Mouse (Mus musculus) limb, embryonic 14.5 days (tissue): ENCODE measurements around the gene Cfap97d1. TPM values are rescaled to one million over a fixed set of nuclear protein-coding genes. Genes with fewer than 3 reads are reported as not detected.

Source experiments
- ATAC-seq: fragments of 200-750 bp; cut with Nextera tagmentation; 2 replicates; pipeline ENCODE4 v1.8.0; 2017; ENCODE audit warnings: low read depth, moderate number of reproducible peaks, moderate TSS enrichment; ENCODE audit not compliant: low FRiP score
- DNase-seq: peaks from one replicate; pipeline ENCODE4 v3.0.0-alpha.2; 2015; ENCODE audit warnings: low spot score
- H3K27ac ChIP-seq: fragments of 300-500 bp; sonication (generic); replicated peaks from 2 replicates; pipeline ENCODE4 v1.5.1; 2014; ENCODE audit warnings: low read depth, mild to moderate bottlenecking, low read length, moderate library complexity, mixed read lengths
- H3K27me3 ChIP-seq: fragments of 300-500 bp; sonication (generic); 2 replicates; pipeline ENCODE4 v1.6.1; 2014; ENCODE audit warnings: low read length, mixed read lengths; ENCODE audit not compliant: control insufficient read depth, insufficient read depth
- H3K36me3 ChIP-seq: fragments of 300-500 bp; sonication (generic); 2 replicates; pipeline ENCODE4 v1.6.1; 2014; ENCODE audit warnings: mild to moderate bottlenecking, low read length, moderate library complexity, mixed read lengths; ENCODE audit not compliant: control insufficient read depth, insufficient read depth
- H3K4me1 ChIP-seq: fragments of 300-500 bp; sonication (generic); 2 replicates; pipeline ENCODE4 v1.6.1; 2014; ENCODE audit warnings: antibody characterized with exemption, low read length, mixed read lengths; ENCODE audit not compliant: control insufficient read depth, insufficient read depth
- H3K4me2 ChIP-seq: fragments of 300-500 bp; sonication (generic); replicated peaks from 2 replicates; pipeline ENCODE4 v1.6.1; 2014; ENCODE audit warnings: low read depth, mild to moderate bottlenecking, low read length, moderate library complexity; ENCODE audit not compliant: severe bottlenecking
- H3K4me3 ChIP-seq: fragments of 300-500 bp; sonication (generic); replicated peaks from 2 replicates; pipeline ENCODE4 v1.5.1; 2014; ENCODE audit warnings: low read length
- H3K9ac ChIP-seq: fragments of 300-500 bp; sonication (generic); 2 replicates; pipeline ENCODE4 v1.6.1; 2014; ENCODE audit warnings: mild to moderate bottlenecking, low read depth, low read length, moderate library complexity; ENCODE audit not compliant: severe bottlenecking
- H3K9me3 ChIP-seq: fragments of 300-500 bp; sonication (generic); 2 replicates; pipeline ENCODE4 v1.6.1; 2016; ENCODE audit warnings: low read length; ENCODE audit not compliant: control insufficient read depth
- POLR2A ChIP-seq: fragments of 200-500 bp; IDR thresholded peaks from 2 replicates; pipeline ENCODE4 v1.8.0; 2012; ENCODE audit warnings: inconsistent platforms, mild to moderate bottlenecking, moderate library complexity, borderline replicate concordance; ENCODE audit not compliant: insufficient read depth, insufficient read length; ENCODE audit errors: extremely low read depth
- WGBS: fragments of 180-500 bp; shearing (Covaris S2); extraction: QIAGEN DNeasy Blood & Tissue Kit; methylation state at CpG from one replicate; pipeline ENCODE4 v1.1.7; 2014; 5-methylcytosine and 5-hydroxymethylcytosine counted together
- polyA plus RNA-seq, 2 experiments: library from polyadenylated mRNA; depleted of rRNA in 1 of 2; stranded (reverse) in 1 of 2; unstranded in 1 of 2; fragments of >200 nt; fragmentation: Nextera tagmentation in 1 of 2; extraction: Ambion mirVana in 1 of 2; gene quantifications; 2 replicates each; pipeline versions ENCODE4 v1.2.1 to v1.2.3; 2012 to 2014

The Cfap97d1 gene
- polyA plus RNA-seq, 2 experiments = not detected

GRCm38 (mm10) chr11:102008372-102008771 lies 24.3 kb downstream of the Cfap97d1 start:
- Histone ChIP-seq H3K36me3 (peaks cover 15% of the 10 kb centered on the region), H3K4me2 (no peak overlapping the region), H3K27ac (no peak overlapping the region), H3K4me3 (no peak overlapping the region), H3K4me1 (no peaks in the 10 kb centered on the region), H3K27me3 (no peaks in the 10 kb centered on the region), H3K9ac (no peak overlapping the region), H3K9me3 (no peaks in the 10 kb centered on the region)
- 87% methylated on average over 8 of the region's 8 CpGs for WGBS
- TF ChIP-seq POLR2A = no peak
- DNase-seq (no peak), ATAC-seq (no peak)

GRCm38 (mm10) chr11:102008954-102009637 lies 25.0 kb downstream of the Cfap97d1 start:
- Histone ChIP-seq H3K4me1 (no peaks in the 10 kb centered on the region), H3K27me3 (no peaks in the 10 kb centered on the region), H3K36me3 (peaks cover 15% of the 10 kb centered on the region), H3K9ac (no peak overlapping the region), H3K27ac (no peak overlapping the region), H3K4me3 (no peak overlapping the region), H3K4me2 (no peak overlapping the region), H3K9me3 (no peaks in the 10 kb centered on the region)
- ATAC-seq (no peak), DNase-seq (no peak)
- no peak for TF ChIP-seq POLR2A
- WGBS = 78% methylated on average over 15 of the region's 15 CpGs

GRCm38 (mm10) chr11:102010140-102010539 lies 26.1 kb downstream of the Cfap97d1 start:
- TF ChIP-seq POLR2A = no peak
- peak; percentile 34; the same call in 1 of the 2 replicates for ATAC-seq
- no peak for DNase-seq
- 24% methylated on average over 13 of the region's 13 CpGs for WGBS
- no peaks in the 10 kb centered on the region for H3K9me3 ChIP-seq
- H3K4me2 ChIP-seq = no peak overlapping the region
- H3K4me3 ChIP-seq = no peak overlapping the region
- H3K36me3 ChIP-seq = peaks cover 16% of the 10 kb centered on the region
- H3K4me1 ChIP-seq = no peaks in the 10 kb centered on the region
- 0 out of 2 replicates have a peak overlapping the region, but pooled peaks have one; percentile 0 for H3K9ac ChIP-seq
- H3K27ac ChIP-seq = no peak overlapping the region
- no peaks in the 10 kb centered on the region for H3K27me3 ChIP-seq

GRCm38 (mm10) chr11:102011510-102011909 lies 27.4 kb downstream of the Cfap97d1 start:
- Histone ChIP-seq H3K9ac (no peak overlapping the region), H3K27ac (no peak overlapping the region), H3K4me1 (no peaks in the 10 kb centered on the region), H3K36me3 (peaks cover 16% of the 10 kb centered on the region), H3K4me2 (no peak overlapping the region), H3K27me3 (no peaks in the 10 kb centered on the region), H3K9me3 (no peaks in the 10 kb centered on the region), H3K4me3 (no peak overlapping the region)
- TF ChIP-seq POLR2A = no peak
- ATAC-seq (no peak), DNase-seq (no peak)
- 76% methylated on average over 8 of the region's 8 CpGs for WGBS

- Histone ChIP-seq H3K4me1 (no peaks in the 10 kb centered on the region), H3K27me3 (no peaks in the 10 kb centered on the region), H3K27ac (no peak overlapping the region), H3K9me3 (no peaks in the 10 kb centered on the region), H3K4me2 (no peak overlapping the region), H3K36me3 (peaks cover 16% of the 10 kb centered on the region), H3K4me3 (no peak overlapping the region), H3K9ac (no peak overlapping the region)
- no peak for TF ChIP-seq POLR2A
- no peak for ATAC-seq
- WGBS = 92% methylated on average over 8 of the region's 8 CpGs
- no peak for DNase-seq
Measured at GRCm38 (mm10) chr11:102013201-102013600, 29.1 kb downstream of the Cfap97d1 start.

GRCm38 (mm10) chr11:102015472-102015871 lies 31.4 kb downstream of the Cfap97d1 start:
- H3K27me3 ChIP-seq = no peaks in the 10 kb centered on the region
- peaks cover 11% of the 10 kb centered on the region for H3K36me3 ChIP-seq
- no peak overlapping the region for H3K9ac ChIP-seq
- no peak for TF ChIP-seq POLR2A
- H3K4me1 ChIP-seq = no peaks in the 10 kb centered on the region
- DNase-seq (no peak), ATAC-seq (no peak)
- 72% methylated on average over 6 of the region's 6 CpGs for WGBS
- no peak overlapping the region for H3K4me2 ChIP-seq
- no peak overlapping the region for H3K4me3 ChIP-seq
- no peaks in the 10 kb centered on the region for H3K9me3 ChIP-seq
- H3K27ac ChIP-seq = no peak overlapping the region
